Mouse (Mus musculus): ENCODE measurements around the gene Pbld1.
A peak's percentile ranks its signal among the peaks of the same experiment; 100 is the strongest.

Gene Pbld1

DNA sequence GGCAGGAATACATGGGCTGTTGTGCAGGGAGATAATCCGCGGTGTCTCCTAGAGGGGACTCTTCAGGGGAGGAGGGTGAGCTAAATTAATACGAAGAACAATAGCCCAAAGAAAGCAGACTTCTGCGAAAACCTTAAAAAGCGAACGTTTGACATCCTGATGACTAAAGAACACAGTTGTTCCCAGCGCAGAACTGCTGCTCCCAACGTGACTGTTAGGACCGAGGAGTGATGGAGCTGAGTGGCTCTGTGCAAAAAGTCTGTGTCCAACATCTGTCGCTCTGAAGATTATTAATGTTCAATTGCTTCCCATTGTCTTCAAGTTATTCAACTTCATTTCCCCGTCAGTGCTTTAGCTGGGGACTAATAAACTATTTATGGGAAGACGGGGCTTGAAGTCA, 38.2 kb downstream of the Pbld1 start:
- DNase-seq: no peak

DNA sequence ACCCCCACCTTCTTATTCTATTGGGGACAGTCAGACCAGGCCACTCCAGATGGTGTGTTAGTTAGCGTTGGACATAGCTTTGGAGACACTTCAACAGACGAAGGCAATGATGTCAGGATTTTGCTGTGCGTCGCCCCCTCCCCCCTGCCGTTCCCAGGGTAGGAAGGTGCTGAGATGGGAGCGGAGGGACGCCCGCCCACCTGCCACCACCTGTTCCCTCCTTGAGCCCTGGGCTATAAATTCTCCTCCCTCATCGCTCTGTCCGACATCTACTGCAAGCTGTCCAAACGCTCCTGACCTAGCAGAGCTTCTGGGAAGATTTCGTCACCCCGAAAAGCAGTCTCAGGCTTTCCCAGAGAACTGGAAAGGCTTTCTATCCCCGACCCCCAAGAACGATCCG, 39.6 kb downstream of the Pbld1 start, which contains the start of gene Atoh7:
Gene Atoh7, plus strand, starts transcription at position 131 of the 400 bp plus-strand sequence.
- no peak for DNase-seq

DNA sequence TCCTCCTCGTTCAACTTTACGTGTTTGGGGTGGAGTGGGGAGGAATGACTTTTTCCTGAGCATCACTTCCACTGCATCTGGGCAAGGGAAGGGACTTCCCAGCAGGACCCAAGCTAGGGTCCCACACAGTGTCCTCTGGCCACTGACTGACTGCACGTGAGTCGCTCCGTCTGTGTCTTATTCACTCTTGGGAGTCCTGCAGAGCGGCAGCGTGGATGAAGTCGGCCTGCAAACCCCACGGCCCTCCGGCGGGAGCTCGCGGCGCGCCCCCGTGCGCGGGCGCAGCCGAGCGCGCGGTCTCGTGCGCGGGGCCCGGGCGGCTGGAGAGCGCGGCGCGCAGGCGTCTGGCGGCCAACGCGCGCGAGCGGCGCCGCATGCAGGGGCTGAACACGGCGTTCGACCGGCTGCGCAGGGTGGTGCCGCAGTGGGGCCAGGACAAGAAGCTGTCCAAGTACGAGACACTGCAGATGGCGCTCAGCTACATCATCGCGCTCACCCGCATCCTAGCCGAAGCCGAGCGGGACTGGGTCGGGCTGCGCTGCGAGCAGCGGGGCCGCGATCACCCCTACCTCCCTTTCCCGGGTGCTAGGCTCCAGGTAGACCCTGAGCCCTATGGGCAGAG, 40.1 kb downstream of the Pbld1 start:
- DNase-seq: peak; percentile 13 to 54

DNA sequence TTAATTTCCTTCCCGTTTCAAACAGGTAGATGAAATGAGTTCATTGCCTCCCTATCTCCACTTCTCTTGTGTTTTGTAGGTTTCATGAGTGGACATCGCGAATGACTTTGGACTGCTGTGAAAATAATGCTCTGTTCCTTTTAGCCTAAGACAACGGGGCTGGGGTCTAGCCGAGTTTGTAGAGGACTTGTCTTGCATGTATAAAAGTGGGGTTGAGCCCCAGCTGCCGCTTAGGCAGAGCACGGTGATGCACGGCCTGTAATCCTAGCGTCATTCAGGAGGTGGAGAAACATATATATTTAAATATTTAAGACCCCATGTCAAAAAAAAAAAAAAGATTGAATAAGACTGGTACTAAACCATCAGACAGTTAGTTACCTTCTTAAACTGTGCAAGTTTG, 40.7 kb downstream of the Pbld1 start:
- DNase-seq: no peak

DNA sequence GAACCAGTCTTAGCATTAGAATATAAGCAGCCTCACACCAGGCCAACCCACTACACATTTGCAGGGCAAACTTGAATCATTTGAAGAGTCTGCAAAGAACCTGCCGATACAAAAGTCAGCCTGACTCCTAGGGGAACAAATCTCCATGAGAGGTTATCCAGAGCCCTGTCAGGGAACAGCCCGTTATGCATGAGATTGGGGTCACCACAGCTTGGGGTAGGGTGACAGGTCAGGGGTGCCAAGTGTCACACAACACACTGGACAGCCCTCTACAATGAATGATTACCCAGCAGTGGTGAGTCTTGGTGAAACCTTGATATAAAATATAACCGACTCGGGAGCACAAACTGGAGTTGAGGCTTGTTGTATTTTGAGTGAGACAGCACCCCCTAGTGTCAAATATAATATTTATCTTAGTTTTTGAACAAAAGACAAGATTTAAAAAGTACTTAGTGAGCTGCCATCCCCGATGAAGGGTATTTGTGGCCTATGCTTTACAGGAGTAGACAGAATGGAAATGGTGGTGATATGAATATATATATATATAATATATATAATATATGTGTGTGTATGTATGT, 53.2 kb downstream of the Pbld1 start:
- DNase-seq: peak; percentile 8 to 25

DNA sequence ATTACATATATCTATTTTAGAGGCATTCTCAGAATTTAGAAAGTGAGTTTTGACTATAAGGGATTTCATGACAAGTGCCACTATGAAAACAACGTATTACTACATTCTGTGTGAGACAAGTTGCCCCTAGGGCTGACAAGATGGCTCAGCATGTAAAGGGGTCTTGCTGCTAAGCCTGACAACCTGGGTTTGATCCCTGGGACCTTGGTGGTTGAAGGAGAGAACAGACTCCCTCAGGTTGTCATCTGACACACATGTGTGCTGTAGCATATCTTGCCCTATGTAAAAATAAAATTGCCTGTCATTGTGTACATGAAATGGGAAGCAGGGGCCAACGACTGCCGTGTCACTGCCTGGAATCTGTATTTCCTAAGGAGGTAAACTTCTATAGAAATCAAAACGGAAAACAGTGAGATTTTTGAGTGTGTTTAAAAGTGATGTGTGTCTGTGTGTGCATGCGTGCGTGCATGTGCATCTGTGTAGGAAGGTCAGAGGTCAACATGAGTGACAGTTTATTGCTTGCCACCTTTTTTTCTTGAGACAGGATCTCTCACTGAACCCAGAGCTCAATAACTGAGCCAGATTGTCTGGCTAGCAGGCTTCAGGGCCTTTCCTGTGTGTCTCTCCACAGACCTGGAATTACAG, 53.9 kb downstream of the Pbld1 start:
- no peak for DNase-seq

DNA sequence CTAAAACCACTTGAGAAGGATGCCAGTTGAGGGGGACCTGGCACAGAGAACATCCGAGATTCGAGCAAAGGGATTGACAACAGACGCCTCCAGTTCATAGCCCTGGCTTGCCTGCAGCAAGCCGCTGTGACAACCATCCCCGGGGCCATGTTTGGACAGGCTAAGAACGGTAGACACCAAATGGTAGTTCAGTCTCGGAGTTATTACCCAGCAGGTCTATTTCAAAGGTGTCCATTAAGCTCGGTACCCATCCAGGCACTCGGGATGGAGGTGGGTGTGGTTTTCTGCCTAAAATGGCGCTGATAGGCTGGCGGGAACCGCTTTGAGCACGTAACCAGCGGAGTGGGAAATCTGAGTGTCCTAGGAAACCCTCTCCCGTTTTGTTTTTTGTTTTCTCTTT, 55.9 kb downstream of the Pbld1 start:
- no peak for DNase-seq

DNA sequence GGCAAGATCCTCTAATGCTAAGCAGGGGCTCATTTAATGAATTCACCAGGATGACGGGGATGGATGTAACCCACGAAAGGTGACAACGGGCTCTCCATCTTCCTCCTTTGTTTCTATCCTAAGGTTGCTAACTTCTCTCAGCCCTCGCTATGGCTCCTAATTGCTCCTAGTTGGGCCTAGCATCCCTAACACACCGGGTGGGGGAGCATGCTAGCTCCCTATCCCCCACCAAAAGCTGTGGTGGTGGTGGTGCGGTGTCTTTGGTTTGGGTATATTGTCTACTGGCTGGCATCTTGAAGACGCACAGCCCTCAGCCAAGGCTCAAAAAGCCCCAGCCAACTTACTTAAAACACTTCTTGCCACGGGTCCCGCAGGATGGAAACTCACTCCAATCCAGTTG, 56.4 kb downstream of the Pbld1 start:
- no peak for DNase-seq

DNA sequence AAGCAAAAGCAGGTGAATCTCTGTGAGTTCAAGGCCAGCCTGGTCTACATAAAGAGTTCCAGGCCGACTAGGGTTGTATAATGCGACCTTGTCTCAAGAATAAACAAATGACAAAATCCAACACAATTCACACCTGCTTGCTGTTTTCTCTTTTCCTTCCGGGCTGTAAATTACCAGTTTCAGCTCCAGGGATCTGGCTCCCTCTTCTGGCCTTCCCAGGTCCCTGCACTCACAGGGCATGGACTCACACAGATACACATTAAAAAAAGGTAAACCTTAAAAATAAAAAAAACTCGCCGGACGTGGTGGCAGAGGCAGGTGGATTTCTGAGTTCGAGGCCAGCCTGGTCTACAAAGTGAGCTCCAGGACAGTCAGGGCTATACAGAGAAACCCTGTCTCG, 57.6 kb downstream of the Pbld1 start:
- DNase-seq: no peak

DNA sequence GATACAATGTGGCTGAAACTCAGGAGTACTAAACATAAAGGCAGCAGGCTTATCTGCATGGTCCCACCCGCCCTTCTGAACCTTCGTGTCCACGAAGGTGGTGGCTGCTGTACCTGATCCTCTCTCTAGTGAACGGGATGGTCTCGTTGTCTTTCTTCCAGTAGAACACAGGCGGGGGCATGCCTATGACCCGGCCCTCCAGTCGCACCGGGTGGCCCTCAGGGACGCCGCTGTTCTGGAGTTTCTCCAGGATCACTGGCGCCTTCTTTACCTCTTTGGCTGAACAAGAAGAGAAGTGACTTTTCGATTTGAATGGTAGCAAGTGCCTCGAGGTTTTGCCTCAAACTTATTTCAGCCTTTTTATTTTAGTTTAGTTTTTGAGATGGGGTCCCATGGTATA, 60.0 kb downstream of the Pbld1 start:
- DNase-seq: no peak

DNA sequence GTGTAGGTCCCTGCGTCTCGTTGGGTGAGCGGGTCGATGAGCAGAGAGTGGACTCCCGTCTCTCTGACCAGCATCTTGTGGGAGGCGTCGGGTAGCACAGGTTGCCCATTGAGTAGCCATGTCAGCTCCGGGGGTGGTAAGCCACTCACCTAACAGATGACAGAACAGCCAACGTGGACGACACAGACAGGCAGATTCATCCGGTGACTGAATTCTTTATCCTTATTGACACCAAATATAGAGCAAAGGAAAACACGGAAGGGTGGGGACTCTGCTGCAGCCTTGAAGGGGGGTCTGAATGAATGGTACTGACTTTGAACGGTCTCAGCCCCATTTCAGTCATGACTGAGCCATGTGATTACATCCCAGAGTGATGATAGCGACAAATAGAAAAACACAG, 62.0 kb downstream of the Pbld1 start:
- no peak for DNase-seq

DNA sequence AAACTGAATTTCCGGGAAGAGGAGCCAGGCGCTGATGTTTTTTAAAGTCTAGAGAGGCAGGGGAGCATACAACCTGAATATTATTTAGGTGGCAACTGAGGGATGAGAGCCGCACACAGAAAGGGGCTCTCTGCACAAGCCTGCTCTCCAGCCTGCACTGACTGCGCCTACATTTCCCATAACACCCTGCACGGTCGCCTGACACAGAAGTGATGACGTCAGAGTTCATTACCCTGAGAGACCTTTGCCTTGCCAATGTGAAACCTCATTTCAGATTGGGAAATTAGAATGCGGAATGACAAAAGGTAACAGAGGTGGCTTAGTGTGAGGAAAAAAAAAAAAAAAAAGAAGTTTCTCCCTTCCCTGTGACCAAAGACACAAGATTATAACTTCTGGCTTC, 62.6 kb downstream of the Pbld1 start:
- DNase-seq: peak; percentile 69 to 80

DNA sequence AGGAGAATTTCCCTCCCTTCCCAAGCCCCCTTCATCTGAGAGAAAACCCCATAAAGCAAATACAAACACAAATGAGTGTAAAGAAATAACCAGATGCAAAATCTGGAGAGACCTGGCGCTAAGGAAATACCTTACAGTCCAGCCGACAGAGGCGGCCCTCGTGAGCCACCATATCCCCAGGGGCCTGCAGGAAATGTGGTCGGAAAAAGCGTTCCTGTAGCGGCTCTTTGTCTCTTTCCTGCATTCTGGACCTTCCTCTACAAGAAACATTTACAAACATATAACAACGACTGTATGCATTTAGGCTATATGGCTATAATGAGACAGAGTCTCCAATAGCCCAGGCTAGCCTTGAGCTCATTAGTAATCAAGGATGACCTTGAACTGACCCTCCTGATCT, 63.2 kb downstream of the Pbld1 start:
- DNase-seq: no peak

DNA sequence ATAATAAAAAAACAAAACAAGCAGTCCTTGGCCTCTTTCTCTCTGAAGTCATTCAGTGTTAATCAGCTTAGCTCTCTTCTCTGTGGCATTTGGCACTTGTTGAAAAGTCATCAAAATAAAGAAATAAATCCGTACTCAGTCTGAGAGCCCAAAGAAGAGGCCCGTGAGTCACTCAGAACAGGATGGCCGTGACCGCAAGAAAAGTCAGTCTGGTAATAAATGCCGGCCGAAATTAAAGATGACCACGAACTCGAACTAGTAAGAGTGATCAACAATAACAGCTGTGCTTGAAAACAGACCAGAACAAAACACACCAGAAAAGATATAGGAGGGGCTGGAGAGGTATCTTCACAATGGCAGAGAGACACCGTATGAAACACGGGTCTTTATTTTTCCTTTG, 64.1 kb downstream of the Pbld1 start:
- no peak for DNase-seq

DNA sequence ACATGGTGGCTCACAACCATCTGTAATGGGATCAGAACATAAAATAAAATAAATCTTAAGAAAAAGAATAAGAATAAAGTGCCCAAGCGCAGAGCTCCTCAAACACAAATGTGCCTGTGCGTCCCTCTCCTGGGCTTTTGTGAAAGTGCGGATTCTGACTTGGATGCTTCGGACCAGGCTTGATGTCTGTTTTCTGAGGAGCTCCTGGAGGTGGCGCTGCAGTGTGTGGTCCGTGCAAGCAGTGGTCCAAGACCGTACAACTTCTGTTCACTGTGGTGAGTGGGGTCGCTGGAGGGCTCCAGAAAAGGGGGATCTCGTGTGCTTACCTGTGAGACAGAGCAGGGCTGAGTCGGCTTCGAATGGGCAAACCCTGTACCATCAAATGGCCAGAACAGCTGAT, 65.4 kb downstream of the Pbld1 start:
- peak in 1 of 2 experiments; percentile 42 for DNase-seq

DNA sequence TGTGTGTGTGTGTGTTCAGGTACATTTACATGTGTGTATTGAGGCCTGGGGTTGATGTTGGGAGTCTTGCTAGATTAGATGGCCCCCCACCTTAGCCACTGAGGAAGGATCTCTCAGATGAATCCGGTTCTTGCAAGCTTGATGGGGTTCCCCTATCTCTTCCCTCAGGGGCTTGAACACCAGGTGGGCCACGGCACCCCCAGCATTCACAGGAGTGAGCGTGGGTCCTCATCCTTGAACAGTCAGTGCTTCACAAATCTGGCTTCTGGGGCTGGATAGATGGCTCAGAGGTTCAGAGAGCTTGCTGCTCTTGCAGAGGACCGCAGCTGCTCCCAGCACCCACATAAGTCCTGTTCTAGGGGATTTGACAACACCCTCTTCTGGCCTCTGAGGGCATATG, 66.2 kb downstream of the Pbld1 start:
- DNase-seq: no peak

DNA sequence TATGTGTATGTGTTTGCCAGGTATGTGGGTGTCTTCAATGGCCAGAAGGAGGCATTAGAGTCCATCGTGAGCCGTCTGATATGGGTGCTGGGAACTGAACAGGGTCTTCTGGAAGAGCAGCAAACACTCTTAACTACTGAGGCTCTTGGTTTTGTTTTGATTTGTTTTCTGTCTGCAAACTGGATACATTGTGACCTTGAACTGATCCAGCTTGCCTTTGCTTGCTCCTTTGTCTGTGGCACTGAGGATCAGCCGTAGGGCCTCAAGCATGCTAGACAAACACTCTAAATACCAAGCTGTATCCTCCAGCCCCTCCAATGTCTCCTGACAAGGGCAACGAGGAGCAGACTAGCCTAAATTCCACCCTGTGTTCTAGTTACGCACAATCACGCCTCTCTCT, 67.2 kb downstream of the Pbld1 start:
- no peak for DNase-seq

Data from kidney, postnatal 36 days (tissue).